Mouse (Mus musculus) forebrain, postnatal 0 days (tissue): ENCODE data around the gene 2300009A05Rik. TPM values are rescaled to one million over a fixed set of nuclear protein-coding genes. Genes with fewer than 3 reads are reported as not detected.

Experiments used
- ATAC-seq: fragments of 200-750 bp; cut with Nextera tagmentation; 2 replicates; pipeline ENCODE4 v1.8.0; 2017; ENCODE audit warnings: mild to moderate bottlenecking, moderate library complexity
- DNase-seq: peaks from one replicate; pipeline ENCODE4 v3.0.0-alpha.2; 2015
- H3K27ac ChIP-seq: fragments of 300-500 bp; sonication (generic); 2 replicates; pipeline ENCODE4 v1.5.1; 2014; ENCODE audit warnings: low read depth, mild to moderate bottlenecking, antibody characterized with exemption, low read length, moderate library complexity, mixed read lengths
- H3K27me3 ChIP-seq: fragments of 300-500 bp; sonication (generic); 2 replicates; pipeline ENCODE4 v1.6.1; 2014; ENCODE audit warnings: mild to moderate bottlenecking, low read length, mixed read lengths; ENCODE audit not compliant: insufficient read depth
- H3K36me3 ChIP-seq: fragments of 300-500 bp; sonication (generic); 2 replicates; pipeline ENCODE4 v1.6.1; 2014; ENCODE audit warnings: mild to moderate bottlenecking, moderate library complexity; ENCODE audit not compliant: insufficient read depth
- H3K4me1 ChIP-seq: fragments of 300-500 bp; sonication (generic); 2 replicates; pipeline ENCODE4 v1.6.1; 2014; ENCODE audit warnings: antibody characterized with exemption; ENCODE audit not compliant: insufficient read depth
- H3K4me2 ChIP-seq: fragments of 300-500 bp; sonication (generic); 2 replicates; pipeline ENCODE4 v1.6.1; 2014; ENCODE audit warnings: low read depth, mild to moderate bottlenecking, moderate library complexity
- H3K4me3 ChIP-seq: fragments of 300-500 bp; sonication (generic); 2 replicates; pipeline ENCODE4 v1.5.1; 2014; ENCODE audit warnings: low read depth, low read length, mixed read lengths
- H3K9ac ChIP-seq: fragments of 300-500 bp; sonication (generic); 2 replicates; pipeline ENCODE4 v1.6.1; 2014; ENCODE audit warnings: mild to moderate bottlenecking
- H3K9me3 ChIP-seq: fragments of 300-500 bp; sonication (generic); 2 replicates; pipeline ENCODE4 v1.6.1; 2016; ENCODE audit warnings: low read length
- CTCF ChIP-seq: sonication (generic); IDR thresholded peaks from 2 replicates; pipeline ENCODE4 v1.5.1; 2016; ENCODE audit warnings: antibody characterized with exemption, control low read depth, low read depth
- WGBS: fragments of 180-500 bp; shearing (Covaris S2); extraction: QIAGEN DNeasy Blood & Tissue Kit; methylation state at CpG from one replicate; pipeline ENCODE4 v1.1.7; 2014; 5-methylcytosine and 5-hydroxymethylcytosine counted together
- polyA plus RNA-seq: library from polyadenylated mRNA; unstranded; fragments of >200 nt; fragmentation: Nextera tagmentation; extraction: Ambion mirVana; gene quantifications from 2 replicates; pipeline ENCODE4 v1.2.1, GENCODE M21; 2015
- total RNA-seq: library from RNA; depleted of rRNA; stranded (reverse); fragments of >200 nt; gene quantifications from 2 replicates; pipeline ENCODE4 v1.2.3, GENCODE M21; 2014

Gene 2300009A05Rik
- total and polyA plus RNA-seq, 2 experiments from 2014 or later: 28.8 to 83.2 TPM

GRCm38 (mm10) chr9:63372541-63372940, 26.5 kb downstream of the 2300009A05Rik start:
- WGBS: 38% methylated on average over 8 of the region's 8 CpGs
- no peaks in the 10 kb centered on the region for H3K9me3 ChIP-seq
- ATAC-seq (no peak), DNase-seq (no peak)
- H3K4me3 ChIP-seq: no peak overlapping the region
- no peak overlapping the region for H3K4me2 ChIP-seq
- H3K4me1 ChIP-seq: peaks cover 13% of the 10 kb centered on the region
- no peaks in the 10 kb centered on the region for H3K27me3 ChIP-seq
- H3K36me3 ChIP-seq: no peaks in the 10 kb centered on the region
- H3K9ac ChIP-seq: no peak overlapping the region
- no peak overlapping the region for H3K27ac ChIP-seq
- no peak for TF ChIP-seq CTCF

- WGBS: 53% methylated on average over 3 of the region's 3 CpGs
- Histone ChIP-seq H3K27me3 (no peaks in the 10 kb centered on the region), H3K36me3 (no peaks in the 10 kb centered on the region), H3K4me3 (no peak overlapping the region), H3K4me1 (no peaks in the 10 kb centered on the region), H3K9me3 (no peaks in the 10 kb centered on the region), H3K9ac (no peak overlapping the region), H3K4me2 (no peak overlapping the region), H3K27ac (no peak overlapping the region)
- ATAC-seq (no peak), DNase-seq (no peak)
- TF ChIP-seq CTCF: peak; percentile 42
Observed at GRCm38 (mm10) chr9:63360410-63360809, 38.6 kb downstream of the 2300009A05Rik start.

GRCm38 (mm10) chr9:63359016-63359415, 40.0 kb downstream of the 2300009A05Rik start:
- Histone ChIP-seq H3K4me3 (no peak overlapping the region), H3K9me3 (no peaks in the 10 kb centered on the region), H3K4me1 (no peaks in the 10 kb centered on the region), H3K4me2 (no peak overlapping the region), H3K27me3 (no peaks in the 10 kb centered on the region), H3K9ac (no peak overlapping the region), H3K36me3 (no peaks in the 10 kb centered on the region), H3K27ac (no peak overlapping the region)
- DNase-seq (no peak), ATAC-seq (no peak)
- no peak for TF ChIP-seq CTCF
- 74% methylated on average over 5 of the region's 5 CpGs for WGBS

DNA sequence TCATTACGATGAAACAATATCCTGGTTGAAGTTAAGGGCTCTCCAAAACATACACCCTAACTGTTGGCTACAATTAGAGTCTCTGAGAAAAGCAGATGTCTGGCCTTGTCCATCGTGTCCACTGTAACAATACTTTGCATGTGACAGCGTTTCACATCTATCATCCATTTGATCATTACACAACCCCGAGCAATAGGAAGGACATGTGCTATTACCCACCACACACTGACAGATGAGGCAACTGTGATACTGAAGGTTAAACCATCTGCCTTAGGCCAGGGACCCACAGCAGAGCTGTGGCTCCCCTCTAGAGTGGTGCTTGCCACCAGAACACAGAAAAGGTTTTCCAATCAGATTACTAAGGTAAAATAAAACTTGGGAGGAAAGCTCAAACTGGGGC, 42.3 kb downstream of the 2300009A05Rik start:
- H3K36me3 ChIP-seq: no peaks in the 10 kb centered on the region
- ATAC-seq: no peak
- 92% methylated on average over 4 of the region's 4 CpGs for WGBS

GRCm38 (mm10) chr9:63356278-63356677, 42.8 kb downstream of the 2300009A05Rik start:
- Histone ChIP-seq H3K4me2 (no peak overlapping the region), H3K27ac (no peak overlapping the region), H3K36me3 (no peaks in the 10 kb centered on the region), H3K4me3 (no peak overlapping the region), H3K4me1 (no peaks in the 10 kb centered on the region), H3K9ac (no peak overlapping the region), H3K27me3 (no peaks in the 10 kb centered on the region), H3K9me3 (no peaks in the 10 kb centered on the region)
- no peak for TF ChIP-seq CTCF
- no peak for DNase-seq
- WGBS: 85% methylated on average over 9 of the region's 9 CpGs
- ATAC-seq: no peak

More for the DNA sequence above, 42.3 kb downstream of the 2300009A05Rik start:
- no peak overlapping the region for H3K9ac ChIP-seq
- H3K4me3 ChIP-seq: no peak overlapping the region
- TF ChIP-seq CTCF: no peak
- no peaks in the 10 kb centered on the region for H3K4me1 ChIP-seq
- H3K27me3 ChIP-seq: no peaks in the 10 kb centered on the region
- no peak for DNase-seq
- H3K27ac ChIP-seq: no peak overlapping the region
- H3K9me3 ChIP-seq: no peaks in the 10 kb centered on the region
- H3K4me2 ChIP-seq: no peak overlapping the region

DNA sequence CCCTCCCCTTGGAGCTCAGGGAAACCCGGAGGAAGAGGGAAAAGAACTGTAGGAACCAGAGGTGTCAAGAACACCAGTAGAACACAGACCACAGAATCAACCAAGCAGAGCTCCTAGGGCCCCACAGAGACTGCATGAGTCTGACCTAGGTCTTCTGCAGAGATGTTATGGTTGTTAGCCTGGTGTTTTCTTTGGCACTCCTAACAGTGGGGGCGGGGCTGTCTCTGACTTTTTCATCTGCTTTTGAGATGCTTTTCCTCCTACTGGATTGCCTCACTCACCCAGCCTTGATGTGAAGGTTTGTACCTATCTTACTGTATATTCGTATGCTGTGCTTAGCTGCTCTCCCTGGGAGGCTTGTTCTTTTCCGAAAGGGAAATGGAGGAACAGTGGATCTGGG, 44.9 kb downstream of the 2300009A05Rik start:
- Histone ChIP-seq H3K4me2 (no peak overlapping the region), H3K27me3 (no peaks in the 10 kb centered on the region), H3K9me3 (no peaks in the 10 kb centered on the region), H3K4me1 (no peaks in the 10 kb centered on the region), H3K27ac (no peak overlapping the region), H3K36me3 (no peaks in the 10 kb centered on the region), H3K9ac (no peak overlapping the region), H3K4me3 (no peak overlapping the region)
- no peak for TF ChIP-seq CTCF
- no peak for ATAC-seq
- 88% methylated on average over 4 of the region's 4 CpGs for WGBS
- no peak for DNase-seq

GRCm38 (mm10) chr9:63350030-63350429, 49.0 kb downstream of the 2300009A05Rik start:
- Histone ChIP-seq H3K36me3 (no peaks in the 10 kb centered on the region), H3K27me3 (no peaks in the 10 kb centered on the region), H3K9me3 (no peaks in the 10 kb centered on the region), H3K4me3 (no peak overlapping the region), H3K27ac (no peak overlapping the region), H3K4me1 (no peaks in the 10 kb centered on the region), H3K9ac (no peak overlapping the region), H3K4me2 (no peak overlapping the region)
- ATAC-seq: no peak
- WGBS: 77% methylated on average over 8 of the region's 8 CpGs
- DNase-seq: no peak
- TF ChIP-seq CTCF: no peak

GRCm38 (mm10) chr9:63349241-63349640, 49.8 kb downstream of the 2300009A05Rik start:
- no peak overlapping the region for H3K4me3 ChIP-seq
- H3K4me2 ChIP-seq: no peak overlapping the region
- no peaks in the 10 kb centered on the region for H3K9me3 ChIP-seq
- no peaks in the 10 kb centered on the region for H3K27me3 ChIP-seq
- no peak for TF ChIP-seq CTCF
- no peaks in the 10 kb centered on the region for H3K36me3 ChIP-seq
- H3K4me1 ChIP-seq: no peaks in the 10 kb centered on the region
- WGBS: 80% methylated on average over 3 of the region's 3 CpGs
- no peak for ATAC-seq
- no peak overlapping the region for H3K9ac ChIP-seq
- no peak overlapping the region for H3K27ac ChIP-seq
- DNase-seq: no peak
